Mouse (Mus musculus) kidney, postnatal 0 days (tissue): ENCODE results near the gene Rhov. TPM values are rescaled to one million over a fixed set of nuclear protein-coding genes. Genes with fewer than 3 reads are reported as not detected.

ENCODE experiments used
- ATAC-seq: fragments of 200-750 bp; cut with Nextera tagmentation; replicated peaks from 2 replicates; pipeline ENCODE4 v1.8.0; 2017; ENCODE audit warnings: low read depth, moderate number of reproducible peaks, moderate TSS enrichment, moderate library complexity; ENCODE audit not compliant: low FRiP score
- DNase-seq: peaks from one replicate; pipeline ENCODE4 v3.0.0-alpha.2; 2016; ENCODE audit warnings: low spot score
- H3K27ac ChIP-seq: fragments of 300-500 bp; sonication (generic); 2 replicates; pipeline ENCODE4 v1.5.1; 2014; ENCODE audit warnings: mild to moderate bottlenecking
- H3K27me3 ChIP-seq: fragments of 300-500 bp; sonication (generic); 2 replicates; pipeline ENCODE4 v1.6.1; 2014; ENCODE audit warnings: low read length, mixed read lengths; ENCODE audit not compliant: insufficient read depth
- H3K36me3 ChIP-seq: fragments of 300-500 bp; sonication (generic); 2 replicates; pipeline ENCODE4 v1.6.1; 2014; ENCODE audit warnings: low read length, mixed read lengths; ENCODE audit not compliant: insufficient read depth
- H3K4me1 ChIP-seq: fragments of 300-500 bp; sonication (generic); replicated peaks from 2 replicates; pipeline ENCODE4 v1.6.1; 2014; ENCODE audit warnings: antibody characterized with exemption, low read length, mixed read lengths; ENCODE audit not compliant: insufficient read depth
- H3K4me2 ChIP-seq: fragments of 300-500 bp; sonication (generic); 2 replicates; pipeline ENCODE4 v1.6.1; 2014; ENCODE audit warnings: mild to moderate bottlenecking, low read length, moderate library complexity, mixed read lengths
- H3K4me3 ChIP-seq: fragments of 300-500 bp; sonication (generic); replicated peaks from 2 replicates; pipeline ENCODE4 v1.5.1; 2014; ENCODE audit warnings: low read depth, low read length
- H3K9ac ChIP-seq: fragments of 300-500 bp; sonication (generic); 2 replicates; pipeline ENCODE4 v1.6.1; 2014; ENCODE audit warnings: low read depth, low read length
- H3K9me3 ChIP-seq: fragments of 300-500 bp; sonication (generic); replicated peaks from 2 replicates; pipeline ENCODE4 v1.6.1; 2016; ENCODE audit warnings: low read length, inconsistent platforms, mixed read lengths
- CTCF ChIP-seq: IDR thresholded peaks from 2 replicates; pipeline ENCODE4 v1.5.1; 2016; ENCODE audit warnings: antibody characterized with exemption, low read depth, mild to moderate bottlenecking, moderate library complexity
- WGBS: fragments of 180-500 bp; shearing (Covaris S2); extraction: QIAGEN DNeasy Blood & Tissue Kit; methylation state at CpG from one replicate; pipeline ENCODE4 v1.1.7; 2014; 5-methylcytosine and 5-hydroxymethylcytosine counted together
- polyA plus RNA-seq: library from polyadenylated mRNA; unstranded; fragments of >200 nt; fragmentation: Nextera tagmentation; extraction: Ambion mirVana; gene quantifications from 2 replicates; pipeline ENCODE4 v1.2.1, GENCODE M21; 2015

The Rhov gene
- polyA plus RNA-seq, 1 experiment from 2014 or later: 3.5 TPM

- H3K27ac ChIP-seq: peak overlapping the region; percentile 64
- H3K4me3 ChIP-seq: no peak overlapping the region
- no peaks in the 10 kb centered on the region for H3K9me3 ChIP-seq
- no peak for ATAC-seq
- 26% methylated on average over 12 of the region's 12 CpGs for whole genome bisulfite sequencing
- no peak overlapping the region for H3K9ac ChIP-seq
- H3K36me3 ChIP-seq: no peaks in the 10 kb centered on the region
- 0 out of 2 replicates have a peak overlapping the region, but pooled peaks have one; percentile 10 for H3K4me2 ChIP-seq
- no peaks in the 10 kb centered on the region for H3K27me3 ChIP-seq
- no peak for TF ChIP-seq CTCF
- peak; percentile 51 for DNase-seq
- H3K4me1 ChIP-seq: peaks cover 14% of the 10 kb centered on the region
Measured at GRCm38 (mm10) chr2:119311544-119311943, 40.5 kb upstream of the Rhov start.

- ATAC-seq: peak; percentile 81
- peak; percentile 90 for DNase-seq
- no peak for TF ChIP-seq CTCF
Measured at GRCm38 (mm10) chr2:119304798-119305208, 33.7 kb upstream of the Rhov start.

GRCm38 (mm10) chr2:119304391-119304790, 33.3 kb upstream of the Rhov start:
- ATAC-seq: no peak
- Histone ChIP-seq H3K27me3 (no peaks in the 10 kb centered on the region), H3K9me3 (no peaks in the 10 kb centered on the region), H3K27ac (no peak overlapping the region), H3K4me2 (no peak overlapping the region), H3K4me3 (no peak overlapping the region), H3K4me1 (peaks cover 11% of the 10 kb centered on the region), H3K36me3 (no peaks in the 10 kb centered on the region), H3K9ac (no peak overlapping the region)
- TF ChIP-seq CTCF: no peak
- no peak for DNase-seq
- 51% methylated on average over 3 of the region's 3 CpGs for WGBS

More at GRCm38 (mm10) chr2:119304798-119305208, 33.7 kb upstream of the Rhov start:
- H3K27me3 ChIP-seq: no peaks in the 10 kb centered on the region
- no peak overlapping the region for H3K9ac ChIP-seq
- H3K9me3 ChIP-seq: no peaks in the 10 kb centered on the region
- no peaks in the 10 kb centered on the region for H3K36me3 ChIP-seq
- H3K4me2 ChIP-seq: no peak overlapping the region
- no peak overlapping the region for H3K4me3 ChIP-seq
- H3K4me1 ChIP-seq: peaks cover 9% of the 10 kb centered on the region
- 12% methylated on average over 3 of the region's 3 CpGs for WGBS
- H3K27ac ChIP-seq: peak overlapping the region; percentile 50

- no peak for TF ChIP-seq CTCF
- peaks cover 11% of the 10 kb centered on the region for H3K4me1 ChIP-seq
- no peaks in the 10 kb centered on the region for H3K9me3 ChIP-seq
- H3K4me3 ChIP-seq: no peak overlapping the region
- ATAC-seq: no peak
- 62% methylated on average over 6 of the region's 6 CpGs for WGBS
- no peak overlapping the region for H3K9ac ChIP-seq
- H3K36me3 ChIP-seq: no peaks in the 10 kb centered on the region
- H3K4me2 ChIP-seq: no peak overlapping the region
- DNase-seq: no peak
- H3K27ac ChIP-seq: no peak overlapping the region
- H3K27me3 ChIP-seq: no peaks in the 10 kb centered on the region
Measured at GRCm38 (mm10) chr2:119302876-119303275, 31.8 kb upstream of the Rhov start.

GRCm38 (mm10) chr2:119300819-119301493, 29.9 kb upstream of the Rhov start:
- peak overlapping the region; percentile 84 for H3K27ac ChIP-seq
- peaks cover 13% of the 10 kb centered on the region for H3K36me3 ChIP-seq
- 49% methylated on average over 7 of the region's 7 CpGs for WGBS
- no peaks in the 10 kb centered on the region for H3K27me3 ChIP-seq
- H3K9ac ChIP-seq: peak overlapping the region; percentile 41
- peaks cover 11% of the 10 kb centered on the region for H3K4me1 ChIP-seq
- H3K9me3 ChIP-seq: no peaks in the 10 kb centered on the region
- DNase-seq (peak; percentile 50), ATAC-seq (peak; percentile 23)
- H3K4me3 ChIP-seq: no peak overlapping the region
- H3K4me2 ChIP-seq: peak overlapping the region; percentile 53
- no peak for TF ChIP-seq CTCF

- ATAC-seq: peak; percentile 83
- peak overlapping the region; percentile 41 for H3K9ac ChIP-seq
- peak; percentile 84 for TF ChIP-seq CTCF
- H3K4me1 ChIP-seq: peaks cover 11% of the 10 kb centered on the region
- no peaks in the 10 kb centered on the region for H3K9me3 ChIP-seq
- H3K27ac ChIP-seq: peak overlapping the region; percentile 84
- no peaks in the 10 kb centered on the region for H3K27me3 ChIP-seq
- H3K4me2 ChIP-seq: peak overlapping the region; percentile 53
- DNase-seq: peak; percentile 94
- peaks cover 16% of the 10 kb centered on the region for H3K36me3 ChIP-seq
- WGBS: 4% methylated on average over 14 of the region's 15 CpGs
- peak overlapping the region; percentile 19 for H3K4me3 ChIP-seq
Measured at GRCm38 (mm10) chr2:119299981-119300818, 29.1 kb upstream of the Rhov start.
